ENCODE assay signal across 31 mouse cellular contexts in genomic region chr8:79124231-79124630, GRCm38 (mm10).
"Had no signal": no experiment of that assay in that cellular context is flagged by ENCODE, and none has a peak within 500 bp of the region (broad histone marks: within the 10 kb centered on the region; RNA-seq: fewer than 3 reads in every experiment).

No protein-coding gene starts in this region.

- H3K9me3 ChIP-seq: limb, embryonic 10.5 days; limb, embryonic 12.5 days; limb, embryonic 13.5 days; limb, embryonic 15.5 days; liver, embryonic 12.5 days; liver, embryonic 13.5 days; liver, embryonic 15.5 days; lung, embryonic 15.5 days; megakaryocyte, embryonic 14.5 days; midbrain, embryonic 10.5 days; midbrain, embryonic 12.5 days; midbrain, embryonic 13.5 days; midbrain, embryonic 15.5 days; neural tube, embryonic 12.5 days had no signal

- H3K27ac ChIP-seq: left cerebral cortex, adult 2 months; limb, embryonic 10.5 days; limb, embryonic 12.5 days; limb, embryonic 13.5 days; limb, embryonic 15.5 days; liver, embryonic 12.5 days; liver, embryonic 13.5 days; liver, embryonic 14.5 days; liver, embryonic 15.5 days; lung, embryonic 15.5 days; macrophage; midbrain, embryonic 10.5 days; midbrain, embryonic 12.5 days; midbrain, embryonic 13.5 days; midbrain, embryonic 15.5 days; neural tube, embryonic 12.5 days had no signal

- H3K4me2 ChIP-seq: limb, embryonic 12.5 days; limb, embryonic 13.5 days; limb, embryonic 15.5 days; liver, embryonic 11.5 days; liver, embryonic 12.5 days; liver, embryonic 13.5 days; liver, embryonic 15.5 days; lung, embryonic 14.5 days; lung, embryonic 15.5 days; midbrain, embryonic 12.5 days; midbrain, embryonic 13.5 days; midbrain, embryonic 15.5 days; neural tube, embryonic 12.5 days had no signal

- H3K27me3 ChIP-seq: limb, embryonic 12.5 days; limb, embryonic 13.5 days; limb, embryonic 15.5 days; liver, embryonic 12.5 days; liver, embryonic 13.5 days; liver, embryonic 15.5 days; lung, embryonic 15.5 days; megakaryocyte, embryonic 14.5 days; midbrain, embryonic 12.5 days; midbrain, embryonic 13.5 days; midbrain, embryonic 15.5 days; neural tube, embryonic 12.5 days had no signal

- ATAC-seq: liver, embryonic 12.5 days; liver, postnatal 0 days; lung, postnatal 0 days; midbrain, embryonic 13.5 days; midbrain, embryonic 15.5 days had no signal

- H3K4me3 ChIP-seq: left cerebral cortex, adult 2 months; limb, embryonic 10.5 days; limb, embryonic 12.5 days; limb, embryonic 13.5 days; limb, embryonic 15.5 days; liver, embryonic 12.5 days; liver, embryonic 13.5 days; liver, embryonic 15.5 days; lung, embryonic 15.5 days; megakaryocyte, embryonic 14.5 days; midbrain, embryonic 10.5 days; midbrain, embryonic 12.5 days; midbrain, embryonic 13.5 days; midbrain, embryonic 15.5 days; myocyte; neural tube, embryonic 12.5 days had no signal

- H3K36me3 ChIP-seq: liver, embryonic 15.5 days had no signal

- H3K4me1 ChIP-seq: limb, embryonic 10.5 days; limb, embryonic 12.5 days; liver, embryonic 12.5 days; liver, embryonic 13.5 days; liver, embryonic 15.5 days; lung, embryonic 15.5 days; megakaryocyte, embryonic 14.5 days; midbrain, embryonic 10.5 days; midbrain, embryonic 12.5 days; midbrain, embryonic 13.5 days; neural tube, embryonic 12.5 days had no signal

- DNase-seq: left cerebral cortex, postnatal 4 days; liver; liver, embryonic 13.5 days; liver, postnatal 0 days; lung, adult 18-20 months; lung, adult 2 months; lung, embryonic 14.5 days; lung, postnatal 10 days; lung, postnatal 14 days; lung, postnatal 36 days; lung, postnatal 4 days; midbrain, embryonic 14.5 days had no signal

- H3K9ac ChIP-seq: limb, embryonic 12.5 days; limb, embryonic 13.5 days; limb, embryonic 15.5 days; liver, embryonic 12.5 days; liver, embryonic 13.5 days; liver, embryonic 14.5 days; liver, embryonic 15.5 days; liver, postnatal 0 days; lung, embryonic 14.5 days; lung, embryonic 15.5 days; midbrain, embryonic 12.5 days; midbrain, embryonic 13.5 days; midbrain, embryonic 15.5 days; neural tube, embryonic 12.5 days had no signal
